Mouse (Mus musculus) cerebellum, adult 2 months (tissue): ENCODE data around the gene Gfm1. TPM values are rescaled to one million over a fixed set of nuclear protein-coding genes. Genes with fewer than 3 reads are reported as not detected.

Experiments used
- DNase-seq, 2 experiments: peaks; one replicate each; pipeline ENCODE4 v3.0.0; 2021
- H3K27ac ChIP-seq: fragments of 200-500 bp; 2 replicates; pipeline ENCODE4 v1.5.1; 2012; ENCODE audit warnings: low read length, control low read depth, inconsistent platforms; ENCODE audit not compliant: insufficient read depth
- H3K27me3 ChIP-seq: fragments of 200-500 bp; 2 replicates; pipeline ENCODE4 v1.6.1; 2012; ENCODE audit warnings: inconsistent platforms, mild to moderate bottlenecking, low read length, moderate library complexity; ENCODE audit not compliant: control insufficient read depth, insufficient read depth
- H3K4me1 ChIP-seq: fragments of 200-500 bp; 2 replicates; pipeline ENCODE4 v1.6.1; 2011; ENCODE audit warnings: low read length; ENCODE audit not compliant: control insufficient read depth, insufficient read depth
- H3K4me3 ChIP-seq: fragments of 200-500 bp; replicated peaks from 2 replicates; pipeline ENCODE3; 2011; ENCODE audit warnings: mild to moderate bottlenecking, low read depth, low read length, control low read depth; ENCODE audit not compliant: insufficient read depth
- CTCF ChIP-seq: fragments of 200-500 bp; IDR thresholded peaks from 2 replicates; pipeline ENCODE4 v1.5.1; 2011; ENCODE audit warnings: low read depth, mild to moderate bottlenecking, control low read depth, low read length, moderate library complexity, borderline replicate concordance; ENCODE audit not compliant: insufficient read depth
- POLR2A ChIP-seq: fragments of 200-500 bp; IDR thresholded peaks from 2 replicates; pipeline ENCODE4 v1.6.1; 2011; ENCODE audit warnings: low read length, control low read depth, borderline replicate concordance; ENCODE audit not compliant: insufficient read depth
- WGBS: fragments of 180-500 bp; shearing (Covaris S2); methylation state at CpG from one replicate; pipeline ENCODE4 v1.1.7; 2018; 5-methylcytosine and 5-hydroxymethylcytosine counted together
- polyA plus RNA-seq: library from polyadenylated mRNA; depleted of rRNA; stranded (reverse); fragments of >200 nt; gene quantifications from 2 replicates; pipeline ENCODE4 v1.2.3, GENCODE M21; 2012

Gfm1 gene
- polyA plus RNA-seq, 1 experiment, result 48.1 TPM

DNA sequence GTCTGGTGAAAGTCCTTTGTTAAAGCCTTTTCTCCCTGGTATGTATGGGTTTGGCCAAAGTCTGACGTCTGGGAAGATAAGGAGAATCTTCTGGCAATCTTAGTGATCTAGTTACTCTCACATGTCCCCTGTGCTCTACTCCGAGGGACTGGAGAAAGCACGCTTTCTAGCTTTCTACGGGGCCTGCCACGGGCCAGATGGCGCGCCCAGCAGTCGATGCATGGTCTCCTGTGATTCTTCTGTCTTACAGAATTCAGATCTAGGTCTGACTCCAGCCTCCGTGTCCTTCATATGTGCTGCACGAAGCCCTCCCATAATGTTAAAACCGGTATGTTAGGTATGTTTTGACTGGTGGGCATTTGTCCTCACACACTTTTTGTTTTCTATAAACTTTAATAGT, 49.9 kb downstream of the Gfm1 start:
- H3K4me1 ChIP-seq, result no peaks in the 10 kb centered on the region
- no peak overlapping the region for H3K4me3 ChIP-seq
- DNase-seq, result peak in 1 of 2 experiments; percentile 17
- no peaks in the 10 kb centered on the region for H3K27me3 ChIP-seq
- no peak overlapping the region for H3K27ac ChIP-seq
- TF ChIP-seq POLR2A (no peak), CTCF (no peak)
- WGBS, result 53% methylated on average over 11 of the region's 11 CpGs

DNA sequence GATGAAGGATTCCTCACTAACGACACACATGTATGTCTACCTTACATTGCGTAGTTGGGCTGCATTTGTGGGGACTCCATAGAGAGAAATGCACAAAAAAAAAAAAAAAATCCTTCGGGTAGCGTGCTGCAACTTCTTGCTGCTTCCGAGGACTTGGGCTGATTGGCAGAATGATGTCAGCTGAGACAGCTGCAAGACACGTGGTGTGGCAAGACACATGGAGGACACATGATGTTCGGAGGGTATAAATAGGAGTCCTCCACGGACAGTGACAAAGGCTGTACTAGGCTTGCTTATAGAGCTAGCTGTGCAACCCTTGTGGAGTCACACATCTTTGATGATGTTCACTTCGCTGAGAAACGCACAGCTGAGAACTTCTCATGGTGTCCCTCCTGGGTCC, 52.5 kb downstream of the Gfm1 start:
- 87% methylated on average over 10 of the region's 10 CpGs for WGBS
- no peaks in the 10 kb centered on the region for H3K27me3 ChIP-seq
- no peak for DNase-seq
- no peak overlapping the region for H3K27ac ChIP-seq
- H3K4me1 ChIP-seq, result no peaks in the 10 kb centered on the region
- H3K4me3 ChIP-seq, result no peak overlapping the region
- TF ChIP-seq CTCF (no peak), POLR2A (no peak)

DNA sequence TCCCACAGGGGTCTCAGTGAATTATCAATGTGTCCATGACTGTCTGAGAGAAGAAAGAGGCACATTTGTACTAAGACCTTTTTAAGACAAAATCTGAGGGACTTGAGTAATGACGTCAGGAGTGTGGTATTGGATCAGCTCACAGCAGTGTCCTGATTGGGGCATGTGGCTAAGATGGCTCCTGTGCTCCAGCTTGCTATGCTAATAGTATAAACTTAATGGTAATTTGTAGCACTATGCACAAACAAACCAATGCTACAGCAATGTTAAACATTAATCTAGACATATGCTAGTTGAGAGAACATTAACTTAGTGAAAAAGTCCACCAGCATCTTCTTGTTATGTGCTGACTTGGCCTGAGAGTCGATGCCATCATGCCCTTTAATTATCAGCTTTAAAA, 55.3 kb downstream of the Gfm1 start:
- no peak for DNase-seq
- H3K4me1 ChIP-seq, result no peaks in the 10 kb centered on the region
- no peak overlapping the region for H3K27ac ChIP-seq
- TF ChIP-seq CTCF, result no peak
- no peak for TF ChIP-seq POLR2A
- WGBS, result 86% methylated on average over 2 of the region's 2 CpGs
- no peaks in the 10 kb centered on the region for H3K27me3 ChIP-seq
- H3K4me3 ChIP-seq, result no peak overlapping the region

DNA sequence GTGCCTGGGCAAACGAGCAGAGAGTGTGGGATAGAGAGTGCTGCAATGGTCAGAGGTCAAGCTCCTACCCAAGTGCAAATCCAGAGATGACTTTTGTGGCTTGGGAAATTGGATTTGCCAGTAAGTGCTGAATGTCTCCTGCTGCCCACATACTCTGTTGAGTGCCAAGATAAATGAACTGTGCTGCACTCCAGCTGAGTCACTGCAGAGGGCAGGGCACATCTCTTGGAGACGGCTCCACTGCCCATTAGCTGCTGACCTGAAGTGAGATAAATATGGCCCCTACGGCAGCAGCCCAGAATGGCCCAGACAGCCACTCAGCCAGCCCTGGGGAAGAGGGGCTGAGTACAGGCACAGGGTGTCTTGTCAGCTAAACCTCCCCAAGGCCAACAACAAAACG, 60.3 kb downstream of the Gfm1 start:
- Histone ChIP-seq H3K27ac (no peak overlapping the region), H3K4me3 (no peak overlapping the region), H3K27me3 (no peaks in the 10 kb centered on the region), H3K4me1 (0 out of 2 replicates have a peak, but pooled peaks cover 3% of the 10 kb centered on the region)
- TF ChIP-seq POLR2A (no peak), CTCF (no peak)
- DNase-seq, result no peak
- 32% methylated on average over 4 of the region's 4 CpGs for WGBS

DNA sequence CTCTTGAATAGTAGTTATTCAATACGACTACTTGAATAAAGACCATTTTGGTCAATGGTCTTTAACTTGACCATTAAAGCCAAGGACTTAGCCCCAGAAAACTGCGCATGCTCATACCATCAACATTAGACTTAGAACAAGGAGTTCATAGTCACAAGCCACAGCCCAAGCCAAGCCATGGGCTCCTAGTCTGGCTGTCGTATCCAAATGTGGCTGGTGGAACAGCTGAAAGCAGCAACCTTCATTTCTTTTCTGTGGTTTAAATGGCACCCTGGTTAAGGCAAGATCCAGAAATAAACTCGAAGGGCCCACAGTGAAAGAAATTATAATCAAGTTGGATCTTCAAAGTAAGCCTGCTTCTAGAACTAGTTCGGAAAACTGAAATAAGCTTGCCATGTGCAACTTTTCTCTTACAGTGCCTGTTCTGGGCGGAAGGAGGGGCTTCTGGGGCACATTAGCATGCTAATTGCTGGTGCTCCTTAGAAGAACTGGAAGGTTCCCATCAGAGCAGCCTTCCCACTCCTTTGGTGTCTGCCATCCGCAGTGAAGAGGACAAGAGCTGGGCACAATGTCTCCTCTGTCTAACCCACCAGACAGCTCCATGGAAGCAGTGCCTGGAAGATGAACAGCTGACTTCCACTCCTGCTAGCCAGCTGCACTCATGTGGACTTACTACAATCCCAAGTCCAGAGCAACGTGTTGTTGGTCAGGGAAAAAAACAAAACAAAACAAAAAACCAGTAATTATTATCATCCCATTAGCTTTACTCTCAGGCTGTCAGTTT, 62.4 kb downstream of the Gfm1 start:
- DNase-seq, result peak in 1 of 2 experiments; percentile 16
- H3K27ac ChIP-seq, result no peak overlapping the region
- no peaks in the 10 kb centered on the region for H3K27me3 ChIP-seq
- 0 out of 2 replicates have a peak, but pooled peaks cover 3% of the 10 kb centered on the region for H3K4me1 ChIP-seq
- no peak overlapping the region for H3K4me3 ChIP-seq
- TF ChIP-seq CTCF (no peak), POLR2A (no peak)
- WGBS, result 79% methylated on average over 8 of the region's 8 CpGs

DNA sequence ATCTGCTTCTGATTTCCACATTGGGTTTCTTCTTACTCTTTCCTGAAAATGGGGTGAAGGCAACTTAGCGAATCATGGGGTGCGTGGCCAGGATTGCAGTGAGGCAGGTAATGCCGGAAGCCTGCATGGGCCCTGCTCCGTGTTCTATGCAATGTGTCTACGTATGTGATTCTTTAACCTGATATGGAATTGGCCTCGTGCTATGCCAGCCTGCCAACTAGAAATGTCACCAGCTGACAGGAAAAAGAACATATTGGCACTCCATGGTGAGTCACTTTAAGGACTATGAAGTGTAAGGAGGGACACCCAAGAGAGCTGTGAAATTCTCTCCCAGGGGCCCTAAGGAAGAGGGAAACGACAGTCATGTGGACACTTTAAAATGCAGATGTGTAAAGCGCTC, 63.2 kb downstream of the Gfm1 start:
- 67% methylated on average over 8 of the region's 8 CpGs for WGBS
- TF ChIP-seq POLR2A (no peak), CTCF (no peak)

DNA sequence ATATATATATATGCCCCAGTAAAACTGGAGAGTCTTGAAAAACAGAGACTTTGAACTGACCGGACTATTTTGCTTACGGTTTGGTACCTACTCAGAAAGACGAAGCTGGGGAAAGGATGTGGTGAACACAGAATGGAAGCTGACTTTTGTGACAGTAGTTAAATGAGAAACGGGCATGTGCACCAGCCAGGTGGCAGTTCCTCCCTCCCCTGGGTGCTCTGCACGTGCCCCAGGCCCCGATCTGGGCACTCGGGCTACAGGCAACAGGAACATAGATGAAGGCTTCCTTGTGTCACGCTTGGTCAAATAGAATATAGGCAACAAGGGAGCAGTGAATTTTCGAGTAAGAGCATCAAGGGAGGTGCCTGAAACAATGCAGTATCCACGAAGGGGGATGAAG, 66.4 kb downstream of the Gfm1 start:
- Histone ChIP-seq H3K4me3 (no peak overlapping the region), H3K27me3 (no peaks in the 10 kb centered on the region), H3K27ac (no peak overlapping the region), H3K4me1 (0 out of 2 replicates have a peak, but pooled peaks cover 3% of the 10 kb centered on the region)
- DNase-seq, result no peak
- WGBS, result 76% methylated on average over 10 of the region's 10 CpGs
- TF ChIP-seq CTCF (no peak), POLR2A (no peak)

More for the DNA sequence above, 63.2 kb downstream of the Gfm1 start:
- Histone ChIP-seq H3K4me1 (0 out of 2 replicates have a peak, but pooled peaks cover 3% of the 10 kb centered on the region), H3K27me3 (no peaks in the 10 kb centered on the region), H3K4me3 (no peak overlapping the region), H3K27ac (peak overlapping the region; percentile 39; the same call in 1 of the 2 replicates)
- DNase-seq, result no peak

DNA sequence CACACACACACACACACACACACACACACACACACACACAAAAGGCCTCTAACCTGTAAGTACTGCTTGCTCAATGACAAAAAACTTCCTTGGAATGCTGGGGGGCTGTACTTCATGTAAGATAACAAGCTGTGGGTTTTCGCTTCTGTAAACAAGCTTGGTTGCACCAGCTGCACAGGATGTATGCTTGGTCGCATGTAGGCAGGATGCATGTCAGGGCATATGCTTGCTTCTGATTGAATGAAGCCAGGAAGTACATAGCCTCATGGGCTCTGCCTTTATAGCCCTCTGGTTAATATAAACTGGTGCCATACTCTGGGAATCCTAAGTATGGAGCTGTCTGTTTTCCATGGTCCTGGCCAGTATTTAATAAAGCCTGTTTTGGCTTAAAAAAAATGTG, 68.1 kb downstream of the Gfm1 start:
- no peak for DNase-seq
- H3K27ac ChIP-seq, result no peak overlapping the region
- 0 out of 2 replicates have a peak, but pooled peaks cover 2% of the 10 kb centered on the region for H3K4me1 ChIP-seq
- H3K4me3 ChIP-seq, result no peak overlapping the region
- TF ChIP-seq CTCF, result no peak
- TF ChIP-seq POLR2A, result no peak
- H3K27me3 ChIP-seq, result no peaks in the 10 kb centered on the region
- 73% methylated on average over 2 of the region's 2 CpGs for WGBS
